Mouse (Mus musculus): ENCODE data around the gene Clmn. TPM values are rescaled to one million over a fixed set of nuclear protein-coding genes. Genes with fewer than 3 reads are reported as not detected.

Gene Clmn
- polyA plus RNA-seq, 1 experiment from 2014 or later, result 1.7 TPM

DNA sequence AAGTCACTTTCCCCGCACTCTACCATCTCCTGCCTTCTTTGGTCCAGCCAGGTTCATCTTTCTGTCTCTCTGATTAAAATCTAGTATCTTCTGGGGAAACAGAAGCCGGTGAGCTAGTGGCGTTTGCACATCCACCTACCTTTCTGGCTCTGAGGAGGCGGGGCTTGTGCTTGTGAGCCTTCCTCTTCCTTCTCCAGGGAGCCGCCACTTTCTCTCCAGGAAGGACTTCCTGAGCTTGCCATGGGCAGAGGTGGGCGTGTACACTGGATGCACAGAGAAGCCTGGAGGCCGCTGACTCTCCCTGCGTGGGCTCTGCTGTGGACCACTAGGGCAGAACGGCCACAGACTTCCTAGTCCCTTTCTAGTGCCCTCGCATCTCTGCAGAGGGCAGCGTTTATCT is 34.3 kb upstream of the Clmn start:
- Histone ChIP-seq H3K9ac (no peak overlapping the region), H3K36me3 (replicated peaks) (no peaks in the 10 kb centered on the region), H3K4me3 (no peak overlapping the region), H3K4me2 (no peak overlapping the region), H3K27me3 (replicated peaks) (no peaks in the 10 kb centered on the region), H3K9me3 (no peaks in the 10 kb centered on the region), H3K27ac (no peak overlapping the region), H3K4me1 (peaks cover 15% of the 10 kb centered on the region; the same call in 1 of the 2 replicates)
- ATAC-seq (replicated peaks), result no peak
- 68% methylated on average over 11 of the region's 11 CpGs for WGBS

DNA sequence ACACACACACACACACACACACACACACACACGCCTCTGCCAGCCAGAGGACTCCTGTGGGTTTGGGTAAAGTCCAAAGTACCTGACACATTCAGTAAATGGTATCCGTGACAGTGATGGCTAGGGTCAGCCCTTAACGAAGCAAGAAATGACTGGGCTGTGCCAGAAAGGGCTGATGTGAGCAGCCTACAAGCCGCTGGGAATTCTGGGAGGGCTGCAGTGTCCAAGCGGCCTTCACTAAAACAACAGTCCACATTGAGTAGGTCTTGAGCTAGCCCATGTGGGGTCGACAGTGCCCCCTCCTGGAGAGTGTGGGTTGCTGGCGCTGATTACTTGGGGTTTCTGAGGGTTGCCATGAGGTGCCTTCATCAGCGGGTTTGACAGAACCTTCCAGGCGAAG is 33.8 kb upstream of the Clmn start:
- no peaks in the 10 kb centered on the region for H3K9me3 ChIP-seq
- ATAC-seq (replicated peaks), result no peak
- peaks cover 15% of the 10 kb centered on the region; the same call in 1 of the 2 replicates for H3K4me1 ChIP-seq
- 78% methylated on average over 9 of the region's 9 CpGs for WGBS
- no peak overlapping the region for H3K4me2 ChIP-seq
- H3K9ac ChIP-seq, result no peak overlapping the region
- no peaks in the 10 kb centered on the region for H3K27me3 ChIP-seq (replicated peaks)
- no peak overlapping the region for H3K27ac ChIP-seq
- no peaks in the 10 kb centered on the region for H3K36me3 ChIP-seq (replicated peaks)
- H3K4me3 ChIP-seq, result no peak overlapping the region

DNA sequence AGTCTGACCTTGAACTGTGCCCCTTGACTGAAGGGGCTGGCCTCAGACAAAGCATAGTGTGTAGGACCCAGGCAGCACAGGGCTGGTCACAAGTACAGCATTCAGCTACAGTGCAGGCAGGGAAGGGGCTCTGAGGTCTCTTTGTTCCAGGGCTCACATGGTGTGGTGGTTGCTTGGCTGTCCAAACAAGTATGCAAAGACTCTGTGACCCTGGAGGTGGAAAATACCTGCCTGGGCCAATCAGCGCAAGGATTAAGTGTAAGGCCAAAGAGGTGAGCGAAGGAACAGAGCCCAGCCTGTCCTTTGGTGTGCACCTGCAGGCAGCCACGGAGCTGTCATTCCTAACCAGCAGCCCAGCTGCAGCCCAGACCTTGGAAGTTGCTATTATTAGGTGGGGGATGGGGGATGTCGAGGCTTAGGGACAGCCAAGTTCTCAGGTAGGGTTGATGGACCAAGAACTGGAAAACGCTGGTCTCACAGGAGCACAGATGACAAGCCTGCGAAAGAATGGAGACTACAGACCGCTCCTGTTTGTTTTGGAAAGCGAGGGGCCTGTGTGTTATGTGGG is 32.3 kb upstream of the Clmn start:
- H3K27ac ChIP-seq, result no peak overlapping the region

DNA sequence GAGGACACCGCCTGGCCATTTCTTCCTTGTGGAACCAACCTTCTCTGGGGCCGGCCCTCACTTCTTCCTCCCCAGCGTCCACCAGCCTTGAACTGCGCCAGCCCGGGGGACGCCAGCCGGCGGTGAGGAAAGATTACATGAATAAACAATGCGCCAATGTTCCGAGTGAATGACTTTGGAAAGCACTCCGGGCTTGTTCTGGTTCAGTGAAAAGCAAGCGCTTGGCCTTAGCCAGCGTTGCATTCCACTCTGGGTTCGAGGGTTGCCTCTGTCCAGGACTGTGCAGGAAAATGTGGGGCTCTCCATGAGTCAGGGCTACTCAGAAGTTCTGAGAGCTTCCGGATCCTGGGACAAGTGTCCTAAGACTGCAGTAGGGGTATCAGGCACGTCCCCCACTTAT is 31.8 kb upstream of the Clmn start:
- no peaks in the 10 kb centered on the region for H3K36me3 ChIP-seq (replicated peaks)
- WGBS, result 24% methylated on average over 16 of the region's 16 CpGs
- H3K4me1 ChIP-seq, result peaks cover 13% of the 10 kb centered on the region; the same call in 1 of the 2 replicates
- no peak overlapping the region for H3K9ac ChIP-seq
- no peaks in the 10 kb centered on the region for H3K9me3 ChIP-seq
- H3K27me3 ChIP-seq (replicated peaks), result no peaks in the 10 kb centered on the region
- ATAC-seq (replicated peaks), result 0 out of 2 replicates have a peak, but pooled peaks have one; percentile 44
- H3K4me3 ChIP-seq, result no peak overlapping the region
- H3K4me2 ChIP-seq, result no peak overlapping the region
- no peak overlapping the region for H3K27ac ChIP-seq

More for the DNA sequence above, 32.3 kb upstream of the Clmn start:
- H3K27me3 ChIP-seq (replicated peaks), result no peaks in the 10 kb centered on the region
- H3K4me2 ChIP-seq, result no peak overlapping the region
- no peaks in the 10 kb centered on the region for H3K9me3 ChIP-seq
- H3K4me1 ChIP-seq, result peaks cover 15% of the 10 kb centered on the region; the same call in 1 of the 2 replicates
- no peaks in the 10 kb centered on the region for H3K36me3 ChIP-seq (replicated peaks)
- 0 out of 2 replicates have a peak, but pooled peaks have one; percentile 51 for ATAC-seq (replicated peaks)
- H3K9ac ChIP-seq, result no peak overlapping the region
- no peak overlapping the region for H3K4me3 ChIP-seq
- 66% methylated on average over 8 of the region's 8 CpGs for WGBS

DNA sequence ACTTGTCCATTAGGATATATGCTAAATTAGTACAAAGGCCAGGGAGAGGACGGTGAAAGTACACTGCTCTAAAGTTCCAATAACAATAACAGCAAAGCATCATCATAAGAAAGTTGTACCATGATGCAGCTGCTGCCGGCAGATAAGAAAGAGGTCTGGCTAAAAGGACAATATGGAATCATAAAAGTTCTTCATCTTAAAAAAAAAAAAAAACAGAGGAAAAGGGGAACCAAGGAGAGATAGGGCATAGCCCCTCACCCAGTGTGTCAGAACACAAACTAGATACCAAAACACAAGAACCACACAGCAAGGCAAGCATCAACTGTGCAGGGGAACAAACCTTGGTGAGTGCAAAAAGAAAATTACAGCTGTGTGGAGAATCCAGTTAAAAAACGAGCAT is 27.4 kb upstream of the Clmn start:
- no peak overlapping the region for H3K4me2 ChIP-seq
- no peaks in the 10 kb centered on the region for H3K36me3 ChIP-seq (replicated peaks)
- 93% methylated on average over 3 of the region's 3 CpGs for WGBS
- no peak overlapping the region for H3K4me3 ChIP-seq
- no peak for ATAC-seq (replicated peaks)
- 0 out of 2 replicates have a peak, but pooled peaks cover 7% of the 10 kb centered on the region for H3K4me1 ChIP-seq
- H3K9me3 ChIP-seq, result no peaks in the 10 kb centered on the region
- H3K27me3 ChIP-seq (replicated peaks), result no peaks in the 10 kb centered on the region
- no peak overlapping the region for H3K27ac ChIP-seq
- no peak overlapping the region for H3K9ac ChIP-seq

DNA sequence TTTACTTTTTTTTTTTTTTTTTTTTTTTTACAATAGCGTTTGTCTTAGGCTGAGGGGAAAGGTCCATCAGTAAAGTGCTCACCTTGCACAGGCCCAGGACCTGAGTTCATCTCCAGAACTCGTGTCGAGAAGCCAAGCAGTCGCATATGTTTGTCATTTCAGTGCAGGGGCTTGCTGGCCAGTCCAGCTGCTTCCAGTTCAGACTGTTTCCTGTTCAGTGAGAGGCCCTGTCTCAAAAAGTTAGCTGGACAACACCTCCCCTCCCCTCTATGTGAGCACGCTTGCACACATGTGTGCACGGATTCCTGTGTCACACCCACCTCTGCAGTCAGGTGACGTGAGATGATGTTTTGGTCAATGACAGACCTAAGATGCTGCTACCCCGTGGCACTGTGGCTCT is 25.2 kb upstream of the Clmn start:
- Histone ChIP-seq H3K9me3 (no peaks in the 10 kb centered on the region), H3K27ac (no peak overlapping the region), H3K9ac (no peak overlapping the region), H3K4me2 (no peak overlapping the region), H3K4me3 (no peak overlapping the region), H3K27me3 (replicated peaks) (no peaks in the 10 kb centered on the region), H3K4me1 (no peaks in the 10 kb centered on the region), H3K36me3 (replicated peaks) (no peaks in the 10 kb centered on the region)
- 87% methylated on average over 8 of the region's 8 CpGs for WGBS
- no peak for ATAC-seq (replicated peaks)

DNA sequence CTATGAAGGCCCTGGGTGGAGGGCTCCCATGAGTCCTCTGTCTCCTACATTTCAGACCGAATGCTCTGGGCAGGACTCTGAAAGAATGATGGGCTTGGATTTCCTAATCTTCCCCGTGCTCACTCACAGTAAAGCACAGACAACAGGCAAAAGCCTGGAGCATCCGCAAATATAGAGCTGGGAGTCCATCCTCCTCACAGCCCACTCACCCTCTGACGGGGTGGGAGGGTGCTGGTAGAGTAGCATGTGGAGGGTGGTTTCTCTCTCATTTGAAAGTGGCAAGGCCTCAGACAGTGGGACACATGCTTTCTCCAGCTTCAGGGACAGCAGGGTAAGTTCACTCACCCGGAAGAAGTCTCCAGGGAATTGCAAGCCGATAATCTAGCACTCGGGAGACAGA is 21.2 kb upstream of the Clmn start:
- no peaks in the 10 kb centered on the region for H3K27me3 ChIP-seq (replicated peaks)
- no peak overlapping the region for H3K4me2 ChIP-seq
- no peaks in the 10 kb centered on the region for H3K36me3 ChIP-seq (replicated peaks)
- no peak overlapping the region for H3K9ac ChIP-seq
- no peaks in the 10 kb centered on the region for H3K9me3 ChIP-seq
- ATAC-seq (replicated peaks), result no peak
- no peak overlapping the region for H3K27ac ChIP-seq
- H3K4me3 ChIP-seq, result no peak overlapping the region
- H3K4me1 ChIP-seq, result no peaks in the 10 kb centered on the region
- WGBS, result 86% methylated on average over 7 of the region's 7 CpGs

DNA sequence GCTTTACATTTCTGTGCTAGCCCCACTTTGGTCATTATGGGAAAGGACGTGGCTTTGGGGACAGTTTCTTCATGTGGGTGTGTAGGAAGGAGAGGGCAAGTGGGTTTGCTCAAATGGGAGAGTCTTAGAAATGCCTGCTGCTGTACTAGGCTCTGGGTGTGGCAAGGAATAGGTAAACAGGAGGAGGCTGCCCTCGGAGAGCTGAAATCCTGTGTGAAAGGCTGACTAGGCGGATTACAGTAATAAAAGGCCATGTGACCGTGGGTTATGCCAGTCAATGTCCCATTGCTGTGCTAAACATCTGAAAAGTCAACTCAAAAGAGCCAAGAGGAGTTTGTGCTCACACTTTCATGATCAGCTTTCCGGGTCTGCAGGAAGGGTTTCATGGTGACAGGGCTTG is 17.7 kb upstream of the Clmn start:
- Histone ChIP-seq H3K4me3 (no peak overlapping the region), H3K4me1 (peaks cover 3% of the 10 kb centered on the region; the same call in 1 of the 2 replicates), H3K27ac (no peak overlapping the region), H3K36me3 (replicated peaks) (no peaks in the 10 kb centered on the region), H3K4me2 (no peak overlapping the region), H3K9ac (no peak overlapping the region), H3K9me3 (no peaks in the 10 kb centered on the region), H3K27me3 (replicated peaks) (no peaks in the 10 kb centered on the region)
- ATAC-seq (replicated peaks), result no peak
- 53% methylated on average over 5 of the region's 5 CpGs for WGBS

DNA sequence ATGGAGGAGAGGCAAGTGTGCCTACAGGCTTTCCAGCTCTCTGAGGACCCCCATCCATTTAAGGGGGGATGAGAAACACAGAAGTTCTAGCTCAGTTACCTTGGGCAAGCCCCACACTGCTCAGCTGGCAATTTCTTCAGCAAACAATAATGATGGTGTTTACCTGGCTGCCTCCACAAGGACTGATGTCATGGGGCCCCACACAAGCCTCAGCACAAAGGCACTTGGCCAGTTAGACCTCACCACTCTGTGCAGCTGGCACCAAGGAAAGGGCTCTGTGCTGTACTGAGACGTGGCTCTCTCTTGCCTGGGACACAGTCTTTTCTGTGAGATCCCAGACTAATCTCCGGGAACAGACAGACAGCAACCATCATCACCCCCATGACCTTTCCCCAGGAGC is 17.2 kb upstream of the Clmn start:
- 40% methylated on average over 2 of the region's 2 CpGs for WGBS
- Histone ChIP-seq H3K36me3 (replicated peaks) (no peaks in the 10 kb centered on the region), H3K9me3 (no peaks in the 10 kb centered on the region), H3K4me3 (no peak overlapping the region), H3K27me3 (replicated peaks) (no peaks in the 10 kb centered on the region), H3K4me2 (no peak overlapping the region), H3K27ac (no peak overlapping the region), H3K9ac (no peak overlapping the region), H3K4me1 (peaks cover 3% of the 10 kb centered on the region; the same call in 1 of the 2 replicates)
- ATAC-seq (replicated peaks), result no peak

DNA sequence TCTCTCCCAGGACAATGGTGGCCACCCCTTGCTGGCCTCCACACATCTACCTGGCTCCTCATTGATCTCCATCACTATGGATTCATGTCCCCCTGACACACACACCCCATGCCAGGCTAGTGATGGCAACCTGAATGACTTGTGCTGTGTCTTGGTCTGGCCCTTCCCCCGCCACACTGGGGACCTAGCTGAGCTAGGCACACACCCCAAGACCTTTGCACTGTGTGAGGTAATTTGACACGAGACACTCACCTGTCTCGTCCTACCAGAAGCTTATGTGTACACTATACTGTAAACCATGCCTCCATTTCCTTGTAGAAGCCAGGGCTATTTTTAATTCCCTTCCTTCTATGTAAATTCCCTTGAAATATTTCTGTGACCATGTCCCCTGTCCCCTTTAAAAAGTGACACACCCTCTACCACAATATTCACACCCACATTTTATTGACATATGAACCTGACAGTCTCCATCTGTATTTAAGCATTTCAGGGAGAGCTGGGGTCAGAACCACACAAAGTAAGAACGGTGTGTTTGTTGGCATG is 16.7 kb upstream of the Clmn start:
- ATAC-seq (replicated peaks), result no peak
- H3K4me3 ChIP-seq, result no peak overlapping the region
- H3K4me2 ChIP-seq, result no peak overlapping the region
- 83% methylated on average over 4 of the region's 4 CpGs for WGBS
- H3K9me3 ChIP-seq, result no peaks in the 10 kb centered on the region
- H3K36me3 ChIP-seq (replicated peaks), result no peaks in the 10 kb centered on the region
- no peak overlapping the region for H3K9ac ChIP-seq
- peaks cover 3% of the 10 kb centered on the region; the same call in 1 of the 2 replicates for H3K4me1 ChIP-seq
- no peak overlapping the region for H3K27ac ChIP-seq
- H3K27me3 ChIP-seq (replicated peaks), result no peaks in the 10 kb centered on the region

DNA sequence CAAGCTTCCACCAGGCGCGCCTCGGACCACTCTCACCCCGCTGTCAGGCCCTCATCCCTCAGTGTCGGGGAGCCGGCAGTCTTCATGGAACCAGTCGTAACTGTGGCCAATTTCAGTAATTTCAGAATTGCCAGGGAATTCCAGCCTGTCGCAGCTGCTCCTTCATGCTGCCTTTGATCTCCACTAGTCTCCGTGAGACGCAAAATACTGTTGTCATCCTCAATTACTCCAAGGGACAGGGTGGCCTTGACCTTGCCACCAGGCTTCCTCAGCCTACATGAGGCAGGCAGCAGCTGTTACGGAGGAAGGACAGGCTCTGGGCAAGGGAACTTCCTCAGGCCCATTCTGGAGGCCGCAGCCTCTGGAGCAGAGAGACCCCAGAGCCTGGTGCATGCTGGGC is 15.5 kb upstream of the Clmn start:
- H3K36me3 ChIP-seq (replicated peaks), result no peaks in the 10 kb centered on the region
- ATAC-seq (replicated peaks), result no peak
- H3K27me3 ChIP-seq (replicated peaks), result no peaks in the 10 kb centered on the region
- peaks cover 3% of the 10 kb centered on the region; the same call in 1 of the 2 replicates for H3K4me1 ChIP-seq
- no peaks in the 10 kb centered on the region for H3K9me3 ChIP-seq
- no peak overlapping the region for H3K9ac ChIP-seq
- H3K4me2 ChIP-seq, result no peak overlapping the region
- no peak overlapping the region for H3K4me3 ChIP-seq
- 63% methylated on average over 12 of the region's 12 CpGs for WGBS
- no peak overlapping the region for H3K27ac ChIP-seq

DNA sequence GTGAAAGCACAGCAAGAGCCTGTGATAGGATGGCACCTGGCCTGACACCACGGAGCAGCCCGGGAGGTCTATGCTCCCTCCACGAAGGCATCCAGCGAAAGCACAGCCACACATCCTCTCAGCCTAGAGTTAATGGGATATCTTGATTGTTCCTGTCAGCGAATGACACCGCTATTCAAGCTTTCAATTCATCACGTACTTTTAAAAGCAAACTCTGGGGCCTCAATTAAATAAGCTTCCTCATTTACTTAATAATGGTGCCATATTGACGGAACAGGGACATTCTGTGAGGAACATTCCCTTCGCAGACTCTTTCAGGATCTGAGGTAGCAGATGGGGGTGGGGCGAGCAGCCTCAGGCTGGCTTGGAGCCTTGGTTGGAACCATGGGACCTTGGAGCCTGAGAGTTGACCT is 14.7 kb upstream of the Clmn start:
- WGBS, result 47% methylated on average over 10 of the region's 10 CpGs
- no peaks in the 10 kb centered on the region for H3K27me3 ChIP-seq (replicated peaks)
- no peak overlapping the region for H3K4me3 ChIP-seq
- no peak overlapping the region for H3K9ac ChIP-seq
- no peaks in the 10 kb centered on the region for H3K9me3 ChIP-seq
- no peak overlapping the region for H3K4me2 ChIP-seq
- H3K4me1 ChIP-seq, result peaks cover 3% of the 10 kb centered on the region; the same call in 1 of the 2 replicates
- H3K27ac ChIP-seq, result no peak overlapping the region
- no peaks in the 10 kb centered on the region for H3K36me3 ChIP-seq (replicated peaks)
- no peak for ATAC-seq (replicated peaks)

DNA sequence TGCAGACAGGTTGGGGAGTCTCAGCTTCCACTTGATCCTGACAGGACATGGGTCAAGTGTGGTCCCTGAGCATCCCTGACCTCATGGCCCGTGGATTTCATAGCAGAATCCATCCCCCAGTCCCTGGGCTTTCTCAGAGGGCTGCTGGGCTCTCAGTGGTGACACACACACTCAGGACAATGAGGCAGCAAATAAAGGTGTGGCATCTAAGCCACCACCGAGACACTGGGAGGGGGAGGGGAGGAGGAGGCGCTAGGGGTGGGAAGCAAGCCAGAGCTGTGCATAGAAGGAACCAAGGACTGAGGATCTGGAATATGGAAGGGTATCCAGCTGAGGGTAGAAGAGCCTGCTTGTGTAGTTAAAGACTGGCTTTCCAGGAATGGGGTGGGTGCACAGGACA is 11.2 kb upstream of the Clmn start:
- peaks cover 3% of the 10 kb centered on the region; the same call in 1 of the 2 replicates for H3K4me1 ChIP-seq
- ATAC-seq (replicated peaks), result no peak
- WGBS, result 46% methylated on average over 3 of the region's 3 CpGs

More for the DNA sequence above, 11.2 kb upstream of the Clmn start:
- Histone ChIP-seq H3K27me3 (replicated peaks) (no peaks in the 10 kb centered on the region), H3K9ac (no peak overlapping the region), H3K36me3 (replicated peaks) (no peaks in the 10 kb centered on the region), H3K4me3 (no peak overlapping the region), H3K9me3 (no peaks in the 10 kb centered on the region), H3K4me2 (no peak overlapping the region), H3K27ac (no peak overlapping the region)
